Mouse (Mus musculus): Measurements from ENCODE around the gene Kit.

GRCm38 (mm10) chr5:75623993-75624706 is 49.4 kb downstream of the Kit start:
- no peak for TF ChIP-seq CTCF (IDR thresholded peaks at IDR 0.05; ENCODE audit: borderline replicate concordance, insufficient read depth, low read length)
- no peak for TF ChIP-seq POLR2A (IDR thresholded peaks at IDR 0.05; ENCODE audit: low read depth, low read length)

Data from embryonic fibroblast, embryonic 13.5 days (primary cell).